Mouse (Mus musculus) kidney, adult 9 months (tissue): ENCODE data around the gene Lig1.
A peak's percentile ranks its signal among the peaks of the same experiment; 100 is the strongest.
"Not testable (repeated sequence)": the region's sequence is repeated elsewhere in the genome, so short reads cannot be mapped to it uniquely, and the experiment has no call there.

Experiments
- DNase-seq: peaks from one replicate; pipeline ENCODE4 v3.0.0; 2022

Gene Lig1

DNA sequence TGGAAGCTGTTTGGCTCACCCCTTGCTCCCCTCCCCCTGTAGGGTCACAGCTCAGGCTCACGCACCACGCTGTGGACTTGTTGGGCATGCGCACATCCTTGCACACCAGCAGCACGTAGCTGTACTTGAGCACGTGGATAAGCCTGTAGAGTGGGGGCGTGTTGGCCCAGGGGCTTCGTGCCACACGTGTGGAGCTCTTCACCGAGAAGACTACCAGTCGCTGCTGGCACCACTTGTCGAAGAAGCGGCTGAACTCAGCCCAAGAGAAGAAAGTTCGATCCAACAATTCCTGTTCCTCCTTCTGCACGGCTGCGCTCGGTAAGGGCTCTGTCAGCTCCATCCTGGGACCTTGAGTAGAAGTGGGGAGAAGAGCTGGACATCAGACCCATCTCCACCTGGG lies at the start of gene Lig1:
Gene Lig1, plus strand, starts transcription at position 203 of the 400 bp plus-strand sequence.
- no peak for DNase-seq

DNA sequence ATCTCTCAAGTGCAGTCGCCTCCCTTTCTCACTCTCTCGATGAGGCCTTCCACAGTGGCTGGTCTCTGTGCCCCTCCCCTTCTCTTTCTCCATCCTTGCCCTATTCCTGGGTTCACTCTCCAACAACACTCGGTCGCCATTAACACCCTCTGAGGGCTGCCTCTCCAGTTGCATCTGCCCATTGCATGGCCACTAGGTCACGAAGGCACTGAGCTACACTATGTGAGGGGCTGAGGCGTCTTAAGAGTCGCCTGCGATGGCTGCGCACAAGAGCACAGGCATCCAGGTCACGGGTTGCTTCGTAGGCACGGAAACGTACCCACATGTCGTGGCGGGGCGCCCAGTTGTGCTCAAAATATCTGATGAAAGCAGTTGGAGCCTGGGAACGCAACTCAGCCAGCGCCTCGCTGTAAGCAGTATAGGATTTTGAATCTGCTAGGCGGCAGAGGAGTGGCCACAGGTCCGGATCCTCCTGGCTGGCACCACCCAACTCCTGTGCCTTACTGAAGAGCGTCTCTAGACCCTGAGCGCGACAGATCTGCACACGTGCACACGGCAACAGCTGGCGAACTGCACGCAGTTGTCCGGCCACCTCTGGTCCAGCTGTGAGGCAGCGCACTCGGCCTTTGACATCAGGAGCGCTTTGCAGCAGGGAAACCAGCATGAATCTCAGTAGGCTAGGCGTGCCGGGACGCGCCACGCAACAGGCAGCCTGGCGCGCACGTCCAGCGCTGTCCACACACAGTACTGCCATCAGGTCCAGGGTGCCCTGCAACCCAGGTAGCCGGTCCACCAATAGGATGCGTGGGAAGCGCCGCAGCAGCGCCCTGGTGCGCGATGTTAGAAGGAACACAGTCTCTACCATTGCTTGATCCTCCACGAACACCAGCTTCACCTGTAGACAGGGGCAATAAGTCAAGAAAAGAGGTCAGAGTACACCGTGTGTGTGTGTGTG lies 16.1 kb upstream of the Lig1 start:
- no peak for DNase-seq

DNA sequence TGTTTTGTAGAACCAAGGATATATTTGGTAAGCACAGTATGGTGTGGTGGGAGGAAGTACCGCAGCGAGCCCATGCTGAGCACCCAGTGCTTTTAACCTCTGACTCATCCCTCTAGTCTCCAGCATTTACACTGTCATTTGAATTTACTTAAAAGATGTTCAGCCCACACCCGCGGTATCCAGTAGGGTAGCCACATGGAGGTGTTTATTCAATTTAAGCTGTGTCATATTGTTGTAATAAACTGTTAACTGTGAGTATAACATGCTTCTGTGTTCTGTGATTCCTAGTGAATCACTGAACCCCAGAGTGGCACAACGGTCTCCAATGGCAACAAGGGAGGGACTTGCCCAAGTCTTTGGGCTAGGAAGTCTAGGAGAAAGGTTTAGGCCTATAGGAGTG lies 13.2 kb upstream of the Lig1 start:
- DNase-seq = no peak

DNA sequence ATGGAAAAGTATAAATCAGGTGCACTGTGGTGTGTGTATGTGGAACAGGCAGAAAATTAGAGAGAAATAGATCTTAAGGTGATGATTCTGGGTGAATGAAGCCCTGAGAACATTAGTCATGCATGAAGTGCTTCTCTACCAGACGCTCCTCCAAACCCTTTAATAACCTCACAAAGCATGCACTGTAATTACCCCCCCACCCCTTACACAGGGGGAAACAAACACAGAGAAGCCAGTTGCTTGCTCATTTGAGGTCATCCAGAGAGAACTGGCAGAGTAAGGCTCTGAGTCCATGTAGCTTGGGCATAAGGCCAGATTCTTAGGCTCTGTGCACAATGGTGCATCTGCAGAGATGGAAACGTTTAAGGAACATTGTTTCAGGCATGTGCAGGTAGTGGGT lies 12.7 kb upstream of the Lig1 start:
- DNase-seq = no peak

DNA sequence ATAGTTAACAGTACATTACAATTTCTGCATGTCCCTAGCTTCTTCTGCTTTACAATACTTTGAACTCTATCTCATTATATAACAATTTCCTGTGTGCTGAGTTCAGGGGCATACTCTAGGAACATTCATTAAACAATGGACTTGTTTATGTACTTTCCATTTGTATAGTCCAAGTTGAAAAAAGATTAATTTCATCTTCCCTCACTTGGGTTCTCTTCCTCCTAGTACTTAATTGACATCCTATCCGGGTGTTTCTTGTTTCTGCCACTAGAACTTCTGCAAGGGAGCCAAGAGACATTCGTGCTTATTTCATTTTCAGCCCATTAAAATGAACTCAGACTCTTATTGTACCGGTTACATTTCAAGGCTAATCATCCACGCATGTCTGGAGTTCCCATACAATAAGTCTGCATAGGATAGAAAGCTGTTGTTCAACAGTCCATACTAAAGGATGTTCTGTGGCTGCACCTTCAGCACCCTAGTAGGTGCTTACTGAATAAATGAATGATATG lies 8.3 kb upstream of the Lig1 start:
- DNase-seq = no peak

DNA sequence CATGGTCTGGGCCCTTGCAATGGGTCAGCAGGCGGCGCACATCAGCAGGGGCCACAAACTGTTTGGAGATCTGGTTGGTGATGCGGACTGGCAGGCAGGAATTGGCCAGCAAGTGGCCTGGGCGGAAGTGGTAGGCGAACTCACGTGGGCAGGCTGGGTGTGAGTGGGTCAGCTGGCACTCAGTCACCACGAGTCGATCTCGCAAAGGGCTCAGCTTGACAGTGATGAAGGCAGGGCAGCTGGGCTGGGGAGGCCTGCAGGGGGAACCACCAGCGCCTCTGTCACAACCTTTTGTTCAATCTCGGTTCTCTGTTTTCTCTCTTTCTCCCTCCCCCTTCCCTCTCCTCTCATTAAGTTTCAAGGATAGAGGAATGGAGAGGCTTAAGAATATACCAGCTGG lies 7.7 kb upstream of the Lig1 start:
- no peak for DNase-seq

DNA sequence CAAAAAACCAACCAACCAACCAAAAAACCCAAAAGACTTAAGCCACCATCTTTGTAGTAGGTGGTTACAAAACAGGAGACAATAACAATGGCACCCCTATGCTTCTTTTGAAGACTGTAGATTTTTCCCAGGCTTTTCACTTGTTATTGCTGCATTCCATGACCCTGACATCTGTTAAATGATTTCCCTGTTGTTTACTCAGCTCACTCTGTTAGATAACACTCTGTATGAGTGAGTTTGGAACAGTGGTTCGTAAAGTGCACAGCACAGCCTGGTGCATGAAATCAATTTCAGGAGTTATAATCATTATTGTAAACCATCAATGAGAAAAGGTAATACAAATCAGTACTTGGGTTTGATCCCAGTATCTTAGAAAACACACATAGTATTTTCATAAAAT lies 5.4 kb upstream of the Lig1 start:
- DNase-seq = no peak

DNA sequence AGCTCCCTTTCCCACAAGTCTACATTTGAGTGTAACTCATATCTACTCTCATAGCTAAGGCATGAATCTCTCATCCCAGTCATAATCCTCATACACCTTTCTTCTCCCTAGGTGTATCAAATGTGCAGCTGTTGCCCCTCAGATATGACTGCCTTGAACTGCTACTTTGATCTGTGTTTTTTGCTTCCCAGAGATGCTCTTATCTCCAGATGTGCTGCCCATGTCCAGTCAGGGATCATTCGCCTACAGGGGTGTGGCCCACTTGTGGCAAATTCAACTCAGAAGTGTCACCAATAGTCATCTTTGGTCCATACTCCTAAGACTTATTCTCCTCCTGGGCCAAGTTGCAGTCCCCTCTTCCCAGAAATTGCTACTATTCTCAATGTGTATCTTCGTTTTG lies 750 bp downstream of the Lig1 start:
- DNase-seq = no peak

DNA sequence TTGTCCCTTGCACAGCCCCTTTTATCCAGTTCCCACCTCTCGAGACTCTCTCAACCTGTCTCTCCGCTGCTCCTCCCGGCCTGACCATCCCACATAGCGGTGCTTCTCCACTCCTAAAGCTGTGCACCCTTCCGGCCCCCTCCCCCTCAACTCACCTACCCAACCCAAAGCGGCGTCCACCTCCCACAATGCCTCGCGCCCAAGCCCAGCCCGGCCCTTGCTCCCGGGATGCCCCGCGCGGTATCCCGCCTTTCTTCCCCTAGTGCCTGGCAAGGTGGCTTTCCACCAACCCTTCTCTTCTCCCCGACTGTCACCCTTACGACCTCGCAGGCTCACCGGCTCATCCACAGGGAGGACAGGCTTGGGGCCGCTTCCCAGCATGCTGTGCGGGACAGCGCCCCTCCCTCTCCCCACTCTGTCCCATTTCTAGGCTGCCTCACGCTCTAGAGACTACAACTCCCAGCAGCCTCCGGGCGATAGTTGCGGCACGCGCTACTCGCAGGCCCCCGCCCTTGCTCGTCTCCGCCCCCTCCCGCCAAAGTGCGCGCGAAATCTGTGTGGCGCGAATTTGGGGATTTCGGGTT lies 1.3 kb downstream of the Lig1 start, which contains the start of gene Zswim9:
Gene Zswim9, minus strand, starts transcription at position 414 of the 584 bp plus-strand sequence.
- DNase-seq = peak; percentile 94

DNA sequence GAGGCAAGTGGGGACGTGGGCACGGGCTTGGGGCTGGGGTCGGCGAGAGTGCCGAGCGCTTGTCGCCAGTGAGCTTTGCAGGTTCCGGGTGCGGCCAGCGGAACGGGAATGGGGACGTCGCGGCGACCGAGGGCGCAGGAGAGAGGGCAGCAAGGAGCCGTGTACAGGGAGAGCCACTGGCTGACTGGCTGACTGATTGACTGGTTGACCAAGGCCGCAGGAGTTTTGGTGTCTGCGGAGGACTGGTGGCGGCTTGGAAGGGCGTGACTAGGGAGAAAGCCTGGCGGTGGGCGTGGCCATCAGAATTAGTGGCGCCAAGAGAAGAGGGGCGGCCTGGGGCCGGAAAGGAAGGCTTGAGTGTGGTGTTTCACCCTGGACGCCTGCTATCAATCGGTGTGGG lies 1.9 kb downstream of the Lig1 start:
- not testable (repeated sequence) for DNase-seq

DNA sequence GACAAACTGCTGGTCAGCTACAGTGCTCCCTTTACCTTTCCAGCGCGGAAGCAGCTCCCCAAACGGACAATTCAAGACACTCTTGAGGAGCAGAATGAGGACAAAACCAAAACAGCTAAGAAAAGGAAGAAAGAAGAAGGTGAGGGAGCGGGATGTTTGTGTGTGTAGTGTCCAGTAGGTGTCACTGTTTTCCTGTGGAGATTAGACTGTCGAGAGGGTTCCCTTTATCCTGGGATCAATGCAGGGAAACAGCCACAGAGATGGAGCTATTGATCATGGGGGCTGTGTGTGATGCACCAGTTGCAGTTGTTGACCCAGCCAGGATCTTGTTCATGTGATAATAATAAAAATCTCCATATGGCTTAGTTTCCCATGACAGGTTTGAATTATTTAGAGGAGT lies 11.5 kb downstream of the Lig1 start:
- DNase-seq = peak; percentile 21

DNA sequence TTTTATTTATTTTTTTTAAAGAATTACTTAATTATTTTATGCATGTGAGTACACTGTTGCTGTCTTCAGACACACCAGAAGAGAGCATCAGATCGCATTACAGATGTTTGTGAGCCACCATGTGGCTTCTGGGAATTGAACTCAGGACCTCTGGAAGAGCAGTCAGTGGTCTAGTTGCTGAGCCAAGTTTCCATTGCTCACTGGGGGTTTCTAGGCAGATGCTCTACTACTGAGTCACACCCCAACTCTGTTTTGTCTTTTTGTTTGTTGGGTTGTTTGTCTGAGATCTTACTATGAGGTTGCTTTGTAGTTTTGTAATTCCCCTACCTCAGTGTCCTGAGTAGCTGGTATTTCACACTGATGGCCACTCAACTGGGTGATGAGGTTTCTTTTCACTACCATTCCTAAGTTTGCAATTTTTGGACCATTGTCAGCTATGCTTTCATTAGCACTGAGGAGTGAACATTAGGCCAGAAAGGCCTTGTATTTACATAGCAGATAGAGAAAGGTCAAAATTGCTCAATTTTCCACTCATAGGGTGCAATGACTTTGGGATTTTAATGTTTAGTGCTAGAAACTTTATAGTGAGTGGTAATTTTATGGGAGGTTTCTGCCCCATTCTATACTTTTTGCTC lies 13.1 kb downstream of the Lig1 start:
- no peak for DNase-seq

DNA sequence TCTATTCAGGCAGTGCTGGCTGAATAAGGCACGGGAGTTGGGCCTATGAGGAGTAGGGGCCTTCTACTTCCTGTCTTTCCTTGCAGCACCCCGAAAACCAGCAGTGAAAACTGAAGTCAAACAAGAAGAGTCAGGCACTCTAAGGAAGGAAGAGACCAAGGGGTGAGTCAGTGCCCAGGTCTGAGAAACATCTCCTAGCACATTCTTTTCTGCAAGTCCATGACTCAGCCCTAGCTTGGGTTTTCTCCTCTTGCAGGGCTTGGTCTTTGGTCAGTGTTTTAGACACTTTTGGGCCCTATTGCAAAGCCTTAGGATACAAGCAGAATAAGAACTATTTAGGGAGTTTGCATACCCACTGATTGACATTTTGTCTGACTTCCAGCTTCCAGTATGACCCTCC lies 14.3 kb downstream of the Lig1 start:
- DNase-seq = no peak

DNA sequence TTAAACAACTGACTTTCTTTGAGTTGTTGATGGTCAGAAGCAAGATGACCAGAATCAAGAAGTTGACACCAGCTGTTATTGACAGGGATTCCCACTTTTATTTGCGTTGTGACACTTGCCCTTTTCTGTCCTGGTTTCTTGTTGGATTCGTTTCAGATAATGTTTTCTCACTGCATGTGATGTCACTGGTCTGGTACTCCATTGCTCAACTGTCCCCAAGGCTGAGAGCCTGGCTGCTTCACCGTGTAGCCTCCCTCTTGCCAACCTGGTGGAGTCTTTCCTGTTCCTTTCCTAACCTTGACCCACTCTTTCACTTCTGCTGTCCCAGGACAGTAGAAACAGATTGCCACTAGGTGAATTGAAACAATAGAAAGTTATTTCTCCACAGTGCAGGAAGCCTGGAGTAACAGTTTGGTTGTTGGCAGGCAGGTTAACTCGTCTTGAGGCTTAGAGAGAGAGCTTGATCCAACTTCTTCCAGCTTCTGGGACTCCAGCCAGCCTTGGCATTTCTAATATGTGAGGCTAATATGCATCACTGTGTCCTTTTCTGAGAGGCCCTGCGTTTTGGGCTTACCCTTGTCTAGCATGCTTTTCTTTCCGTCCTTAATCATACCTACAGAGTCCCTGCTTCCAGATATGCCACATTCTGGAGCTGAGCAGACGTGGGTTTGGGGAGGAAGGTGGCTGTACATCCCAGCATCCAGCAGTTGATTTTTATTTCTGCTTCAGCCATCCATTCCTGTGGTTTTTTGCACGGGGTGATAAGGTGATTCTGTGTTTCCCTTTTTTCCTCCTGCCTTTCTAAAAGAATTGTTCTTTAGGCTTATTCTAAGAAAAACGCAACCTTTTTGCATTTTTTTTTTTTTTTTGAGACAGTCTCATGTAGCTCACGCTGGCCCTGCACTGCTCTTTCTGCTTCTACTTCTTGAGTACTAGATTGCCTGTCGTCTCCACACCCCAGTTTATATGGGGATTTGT lies 17.1 kb downstream of the Lig1 start:
- DNase-seq = no peak

DNA sequence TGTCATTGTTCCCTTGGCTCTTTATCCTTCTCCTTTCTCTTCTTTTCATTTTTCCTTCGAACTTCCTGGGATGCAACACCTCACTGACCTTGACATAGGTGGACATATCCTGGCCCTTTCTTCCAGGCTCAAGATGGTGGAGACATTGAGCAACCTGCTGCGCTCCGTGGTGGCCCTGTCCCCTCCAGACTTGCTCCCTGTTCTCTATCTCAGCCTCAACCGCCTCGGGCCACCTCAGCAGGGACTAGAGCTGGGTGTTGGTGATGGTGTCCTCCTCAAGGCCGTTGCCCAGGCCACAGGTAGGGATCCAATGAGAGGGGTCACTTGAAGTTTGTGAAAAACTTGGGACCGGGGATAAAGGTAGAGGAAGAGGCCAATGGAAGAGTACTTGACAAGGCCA lies 18.2 kb downstream of the Lig1 start:
- no peak for DNase-seq

DNA sequence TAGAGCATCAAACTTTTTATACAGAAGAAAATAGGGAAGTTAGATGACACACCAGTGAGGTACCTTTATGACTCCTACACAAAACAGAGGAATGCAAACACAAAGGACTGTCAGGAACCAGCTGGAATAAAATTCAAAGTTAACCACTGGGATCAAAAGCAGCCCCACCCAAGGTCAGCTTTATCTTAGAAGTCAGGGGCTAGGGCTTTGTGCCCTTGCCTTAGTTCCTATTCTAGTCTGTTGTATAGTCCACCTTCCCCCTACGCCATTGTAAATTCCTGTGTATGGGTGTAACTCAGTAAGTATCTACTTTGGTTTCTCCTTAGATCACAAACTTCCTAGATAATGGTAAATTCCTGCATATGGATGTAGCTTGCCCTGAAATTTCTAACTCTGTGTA lies 20.6 kb downstream of the Lig1 start:
- DNase-seq = no peak

DNA sequence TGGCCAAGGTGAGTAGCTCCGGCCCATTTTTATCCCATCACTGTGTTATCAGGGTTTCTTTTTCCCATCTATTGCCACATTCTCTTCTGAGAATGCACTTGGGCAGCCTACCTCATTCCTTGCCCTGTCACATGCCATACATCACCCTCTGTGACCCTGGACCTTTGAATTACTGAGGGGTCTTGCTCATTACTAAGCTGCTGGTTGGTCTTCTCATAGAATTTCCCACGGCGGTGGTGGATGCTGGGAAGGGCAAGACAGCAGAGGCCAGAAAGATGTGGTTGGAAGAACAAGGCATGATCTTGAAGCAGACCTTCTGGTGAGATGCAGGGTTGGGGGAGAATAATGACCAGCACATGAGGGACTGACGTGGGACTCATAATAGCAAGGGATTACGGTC lies 21.7 kb downstream of the Lig1 start:
- no peak for DNase-seq

DNA sequence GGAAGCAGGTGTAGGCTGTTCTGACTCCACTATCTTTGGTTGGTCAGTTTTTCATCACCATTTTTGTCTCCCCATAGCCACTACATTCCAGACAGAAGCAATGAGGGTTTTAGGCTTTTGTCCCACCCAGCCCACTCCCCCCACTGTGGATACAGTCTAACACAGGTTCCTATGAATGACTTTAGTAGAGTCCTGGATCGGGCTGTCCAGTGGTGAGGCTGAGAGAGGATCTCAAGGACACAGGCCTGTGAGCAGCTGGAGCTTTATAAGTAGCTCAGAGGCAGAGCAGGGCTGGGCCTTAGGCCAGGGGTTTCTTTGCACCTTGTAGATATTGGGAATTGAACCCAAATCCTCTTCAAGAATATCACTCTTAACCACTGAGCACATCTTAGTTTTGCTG lies 24.6 kb downstream of the Lig1 start:
- DNase-seq = no peak

DNA sequence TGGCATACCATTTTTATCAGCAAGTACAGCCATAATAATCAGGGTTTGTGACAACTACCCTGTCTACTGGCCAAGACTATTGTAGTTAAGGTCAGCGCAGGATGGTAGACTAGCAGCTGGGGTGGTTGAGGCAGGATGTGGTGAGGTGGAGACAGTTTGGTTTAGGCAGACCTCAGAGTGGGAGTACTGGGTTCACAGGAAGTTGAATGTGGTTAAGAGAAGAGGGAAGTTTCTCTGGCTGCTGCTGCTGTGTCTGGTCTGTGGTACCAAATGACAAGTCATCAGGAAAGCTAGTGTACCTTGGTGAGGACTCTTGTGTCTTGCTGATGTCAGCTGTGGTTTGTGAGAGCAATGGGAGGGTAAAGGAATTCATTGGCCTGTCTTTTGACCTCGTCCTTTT lies 25.7 kb downstream of the Lig1 start:
- DNase-seq = peak; percentile 3

DNA sequence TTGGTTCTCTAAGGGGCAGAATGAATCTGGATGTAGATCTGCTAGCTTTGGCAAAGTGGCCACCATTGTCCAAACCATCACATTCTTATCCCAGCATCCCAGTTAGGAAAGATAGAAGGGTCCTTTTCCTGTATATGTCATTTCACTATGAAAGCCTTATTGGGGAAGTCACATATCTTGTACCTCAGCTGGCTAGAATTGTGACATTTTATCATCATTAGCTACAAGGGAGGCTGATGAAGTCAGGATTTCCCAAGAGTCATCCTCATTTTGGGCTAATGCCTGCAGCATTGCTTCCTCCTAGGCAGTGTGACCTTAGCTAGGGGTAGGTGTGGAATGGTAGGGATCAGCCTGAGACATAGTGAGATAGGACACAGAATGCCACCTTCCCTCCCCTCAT lies 26.3 kb downstream of the Lig1 start:
- no peak for DNase-seq

DNA sequence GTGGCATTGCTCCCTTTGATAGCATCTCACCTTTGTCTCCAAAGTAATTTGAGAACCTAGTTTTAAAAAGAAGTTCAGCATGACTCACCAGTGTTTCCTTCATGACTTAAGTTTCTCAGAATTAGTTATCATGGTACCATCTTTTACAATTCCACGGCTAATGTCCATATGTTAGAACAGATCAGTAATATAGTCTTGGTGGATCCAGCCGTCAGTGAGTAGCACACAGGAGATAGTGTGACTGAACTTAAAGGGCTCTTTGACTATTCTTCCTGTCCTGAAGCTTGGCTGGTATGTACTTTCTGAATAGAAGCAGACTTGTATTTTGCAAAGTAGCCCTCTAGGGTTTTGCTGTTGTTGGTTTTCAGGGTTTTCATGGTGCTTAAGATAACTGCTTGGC lies 32.3 kb downstream of the Lig1 start:
- no peak for DNase-seq

DNA sequence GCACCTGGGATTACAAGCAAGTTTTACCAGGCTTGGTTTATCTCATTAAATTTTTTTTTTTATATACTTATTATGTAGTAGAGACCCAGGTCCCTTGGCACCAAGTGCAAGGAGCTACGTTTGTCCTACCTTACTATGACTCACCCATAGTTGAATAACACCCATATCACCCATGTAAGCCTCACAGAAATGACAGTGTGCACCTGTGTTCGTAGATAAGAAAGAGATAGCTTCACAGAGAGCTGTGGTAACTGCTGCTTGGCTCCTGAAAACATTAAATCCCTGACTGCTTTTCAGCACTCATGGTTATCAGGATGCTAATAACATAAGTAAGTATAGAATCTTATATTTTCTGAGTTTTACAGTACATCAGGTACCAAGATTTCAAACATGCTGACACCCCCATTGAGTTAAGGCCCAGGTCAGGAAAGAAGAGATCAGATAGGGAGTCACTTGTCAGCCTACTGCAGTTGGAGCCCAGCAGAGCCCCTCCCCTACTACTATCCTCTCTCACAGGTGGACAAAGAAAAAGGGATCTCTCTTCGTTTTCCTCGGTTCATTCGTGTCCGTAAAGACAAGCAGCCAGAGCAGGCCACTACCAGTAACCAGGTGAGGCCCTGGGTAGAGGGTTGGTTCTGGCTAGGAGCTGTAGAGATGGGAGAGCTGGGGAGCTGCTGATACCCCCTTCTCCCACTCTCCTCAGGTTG lies 33.6 kb downstream of the Lig1 start:
- no peak for DNase-seq
